Mouse (Mus musculus): Measurements from ENCODE around the gene Uxt. TPM values are rescaled to one million over a fixed set of nuclear protein-coding genes. Genes with fewer than 3 reads are reported as not detected.

Uxt gene
- polyA plus RNA-seq (2015; fragmentation: Illumina TruSeq; extraction: RNeasy Lipid Tissue Mini Kit (QIAGEN cat#74804); ENCODE audit: insufficient read depth, low replicate concordance): 37.4 TPM

DNA sequence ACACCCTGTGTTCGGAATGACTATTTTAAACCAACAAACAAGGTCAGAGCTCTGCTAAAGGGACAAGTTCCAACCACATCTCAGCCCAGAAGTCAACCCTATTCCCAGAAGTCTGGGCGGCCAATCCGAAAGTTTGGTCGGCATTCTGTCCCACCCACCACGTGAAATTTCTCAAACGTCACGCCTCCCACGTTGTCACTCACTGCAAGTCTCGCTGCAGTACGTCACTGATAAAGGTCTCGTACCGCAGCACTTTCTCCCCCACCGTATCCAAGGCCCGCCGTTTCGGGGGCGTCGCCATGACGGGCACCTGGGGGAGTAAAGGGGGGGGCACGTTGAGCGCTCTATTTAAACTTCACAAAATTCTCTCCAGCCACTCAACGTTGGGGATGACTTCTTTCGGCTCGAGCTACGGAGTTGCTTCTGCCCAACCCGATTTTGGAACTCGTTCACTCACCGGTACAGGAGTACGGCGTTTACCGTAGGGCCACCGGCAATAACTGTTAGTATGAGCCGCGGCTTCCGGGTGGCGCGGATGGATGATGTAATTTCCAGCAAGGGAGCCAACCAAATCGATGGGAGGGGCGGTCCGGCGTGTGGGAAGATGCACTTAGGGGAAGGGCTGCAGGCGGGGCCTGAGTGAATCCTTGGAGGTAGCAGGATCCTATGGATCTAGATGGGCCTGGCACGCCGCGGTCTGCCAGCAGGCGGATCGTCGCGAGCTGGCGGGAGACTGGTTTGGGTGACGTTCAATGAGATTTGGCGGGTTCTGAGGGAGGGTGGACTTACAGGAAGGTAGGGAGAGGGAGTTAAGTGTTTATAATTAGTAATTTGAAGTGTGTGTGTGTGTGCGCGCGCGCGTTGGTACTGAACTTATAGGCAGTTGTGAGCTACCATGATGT is at the start of gene Uxt:
TSS of gene Uxt (minus strand) at position 541 of the 902 bp plus-strand sequence.

DNA sequence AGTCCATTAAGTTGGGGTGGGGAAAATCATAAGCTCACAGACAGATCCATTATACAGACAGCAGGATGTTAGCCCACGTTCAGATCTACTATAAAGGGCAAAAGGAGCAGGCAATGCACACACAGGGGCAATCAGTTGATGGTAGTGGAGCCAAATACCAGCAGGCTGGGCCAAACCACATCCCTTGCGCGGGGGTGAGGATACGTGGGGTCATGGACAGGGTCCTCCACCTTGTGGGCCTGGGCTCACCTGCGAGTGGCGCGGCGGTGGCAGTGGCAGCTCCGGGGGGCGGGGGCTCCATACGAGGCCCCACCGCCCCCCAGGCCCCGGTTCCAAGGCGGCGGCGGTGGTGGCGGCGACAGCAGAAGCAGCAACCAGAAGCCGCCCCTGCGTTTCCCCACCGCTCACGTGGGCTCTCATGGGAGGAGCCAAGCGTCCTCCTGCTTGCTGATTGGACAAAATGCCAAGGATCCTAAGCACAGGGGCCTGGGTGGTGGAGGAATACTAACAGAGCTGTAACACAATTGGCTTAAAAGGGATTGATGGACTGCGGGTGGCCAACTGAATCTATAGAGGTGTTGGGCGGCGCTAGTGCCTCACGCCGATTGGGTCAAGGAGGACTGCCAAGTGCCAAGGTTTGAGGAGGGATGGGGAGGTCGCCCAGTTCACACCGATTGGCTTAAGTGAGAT is 11.5 kb downstream of the Uxt start, which contains the start of gene Elk1:
TSS of gene Elk1 (minus strand) at position 418 of the 690 bp plus-strand sequence.

DNA sequence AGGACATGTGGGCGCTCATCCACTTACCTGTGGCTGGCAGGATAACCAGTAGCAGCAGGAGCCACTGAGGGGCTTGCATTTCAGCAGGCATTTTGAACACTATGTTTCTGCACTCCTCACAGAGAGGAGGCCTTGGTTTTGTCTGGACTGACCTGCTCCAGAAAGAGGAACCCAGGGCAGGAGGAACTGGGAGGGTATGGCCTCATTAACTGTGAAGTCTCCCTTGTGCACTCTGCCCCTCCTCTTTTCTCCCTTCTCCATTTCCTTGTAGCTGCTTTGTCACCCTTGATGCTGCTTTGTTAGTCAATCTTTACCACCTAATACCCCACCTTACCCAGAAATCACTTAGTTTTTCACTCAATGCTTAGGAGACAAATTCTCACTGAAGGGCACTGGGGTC is 30.5 kb downstream of the Uxt start, which contains the start of gene Cfp:
TSS of gene Cfp (minus strand) at position 192 of the 400 bp plus-strand sequence.

DNA sequence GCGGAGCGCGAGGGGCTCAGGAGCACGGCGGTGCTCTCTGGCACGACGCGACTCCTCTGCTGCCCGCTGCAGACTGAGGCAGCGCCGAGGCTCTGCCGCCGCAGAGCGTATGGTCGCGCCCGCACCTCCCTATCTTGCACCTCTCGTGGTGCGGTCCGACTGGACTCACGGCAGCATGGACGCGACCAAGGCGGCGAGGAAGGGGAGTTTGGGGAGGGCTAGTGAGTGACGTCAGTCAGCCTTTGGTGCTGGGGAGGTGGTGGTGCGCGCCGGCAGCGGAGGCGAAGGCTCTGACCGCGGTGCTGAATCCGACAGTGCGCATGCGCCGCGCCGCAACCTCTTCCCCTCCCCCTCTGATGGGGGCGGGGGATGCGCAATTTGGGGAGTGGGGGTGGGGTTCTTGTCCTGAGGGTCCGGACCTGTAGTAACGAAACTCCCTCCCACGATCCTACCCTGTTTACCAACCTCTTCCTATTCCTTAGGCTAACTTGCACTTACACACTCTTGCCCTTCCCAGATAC is 40.9 kb downstream of the Uxt start, which contains the start of gene Syn1:
TSS of gene Syn1 (minus strand) at position 161 of the 521 bp plus-strand sequence.

Other genes starting within 250 kb of the Uxt start
- gene Araf, start 164.2 kb downstream of the Uxt start, polyA plus RNA-seq (2015; fragmentation: Illumina TruSeq; extraction: RNeasy Lipid Tissue Mini Kit (QIAGEN cat#74804); ENCODE audit: insufficient read depth, low replicate concordance): 112 TPM
- 6.1 TPM for gene Timp1, start 91.9 kb downstream of the Uxt start, polyA plus RNA-seq (2015; fragmentation: Illumina TruSeq; extraction: RNeasy Lipid Tissue Mini Kit (QIAGEN cat#74804); ENCODE audit: insufficient read depth, low replicate concordance)
- gene Syn1, start 41.0 kb downstream of the Uxt start, polyA plus RNA-seq (2015; fragmentation: Illumina TruSeq; extraction: RNeasy Lipid Tissue Mini Kit (QIAGEN cat#74804); ENCODE audit: insufficient read depth, low replicate concordance): 0.65 TPM
- 103 TPM for gene Cfp, start 30.5 kb downstream of the Uxt start, polyA plus RNA-seq (2015; fragmentation: Illumina TruSeq; extraction: RNeasy Lipid Tissue Mini Kit (QIAGEN cat#74804); ENCODE audit: insufficient read depth, low replicate concordance)
- gene Elk1, start 11.4 kb downstream of the Uxt start, polyA plus RNA-seq (2015; fragmentation: Illumina TruSeq; extraction: RNeasy Lipid Tissue Mini Kit (QIAGEN cat#74804); ENCODE audit: insufficient read depth, low replicate concordance): 12.3 TPM
- gene Zfp182, start 100.3 kb upstream of the Uxt start, polyA plus RNA-seq (2015; fragmentation: Illumina TruSeq; extraction: RNeasy Lipid Tissue Mini Kit (QIAGEN cat#74804); ENCODE audit: insufficient read depth, low replicate concordance): 46.6 TPM
- not detected for gene Spaca5, start 106.4 kb upstream of the Uxt start, polyA plus RNA-seq (2015; fragmentation: Illumina TruSeq; extraction: RNeasy Lipid Tissue Mini Kit (QIAGEN cat#74804); ENCODE audit: insufficient read depth, low replicate concordance)
- gene Zfp300, start 127.5 kb upstream of the Uxt start, polyA plus RNA-seq (2015; fragmentation: Illumina TruSeq; extraction: RNeasy Lipid Tissue Mini Kit (QIAGEN cat#74804); ENCODE audit: insufficient read depth, low replicate concordance): 2.2 TPM
- gene Ssxa1, start 153.8 kb upstream of the Uxt start, polyA plus RNA-seq (2015; fragmentation: Illumina TruSeq; extraction: RNeasy Lipid Tissue Mini Kit (QIAGEN cat#74804); ENCODE audit: insufficient read depth, low replicate concordance): not detected
- gene Gm21876, start 213.6 kb upstream of the Uxt start, polyA plus RNA-seq (2015; fragmentation: Illumina TruSeq; extraction: RNeasy Lipid Tissue Mini Kit (QIAGEN cat#74804); ENCODE audit: insufficient read depth, low replicate concordance): not detected